Mouse (Mus musculus): ENCODE results near the gene Pex6. TPM values are rescaled to one million over a fixed set of nuclear protein-coding genes. Genes with fewer than 3 reads are reported as not detected.

Pex6 gene
- total and polyA plus RNA-seq, 3 experiments: 13.7 to 31.8 (median 26.5) TPM

DNA sequence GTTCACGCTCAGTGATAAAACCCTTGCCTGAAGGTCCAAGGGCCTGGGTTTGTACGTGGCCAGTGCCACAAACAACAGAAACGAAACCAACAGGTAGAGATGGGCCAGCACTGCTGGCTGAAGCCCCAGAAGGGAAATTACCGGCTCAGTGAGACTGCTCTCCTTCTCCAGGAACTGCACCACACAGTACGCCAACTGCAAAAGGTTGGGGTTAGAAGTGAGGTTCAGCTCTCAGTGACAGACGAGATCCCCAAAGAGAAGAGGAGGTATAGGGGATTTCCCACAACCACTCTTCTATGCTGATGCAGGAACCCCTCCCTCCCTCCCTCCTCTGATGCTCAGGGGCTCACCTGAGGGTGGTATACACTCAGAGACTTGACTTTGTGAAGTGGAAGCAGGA, 25.4 kb upstream of the Pex6 start:
- Histone ChIP-seq H3K9ac (ENCODE audit: insufficient read depth, low read depth) (no peak overlapping the region), H3K9me3 (replicated peaks; ENCODE audit: low read length) (no peaks in the 10 kb centered on the region), H3K79me2 (replicated peaks; ENCODE audit: control insufficient read depth, extremely low read depth, insufficient read depth, poor library complexity, severe bottlenecking) (no peaks in the 10 kb centered on the region), H3K27ac (ENCODE audit: insufficient read depth, low read depth) (no peak overlapping the region), H3K36me3 (replicated peaks in 1 of 2; ENCODE audit: control insufficient read depth in 1 of 2, insufficient read depth in 1 of 2, low read length in 1 of 2) (peaks cover 49 to 82% of the 10 kb centered on the region in 2 experiments), H3K4me2 (ENCODE audit: insufficient read depth, low read depth, poor library complexity, severe bottlenecking) (no peak overlapping the region), H3K4me1 (ENCODE audit: control insufficient read depth in 1 of 2, insufficient read depth in 2 of 2) (peaks cover 3 to 9% of the 10 kb centered on the region in 2 experiments; a peak in 3 of 4 replicates), H3K4me3 (replicated peaks in 1 of 3; ENCODE audit: low read depth in 2 of 3, low read length in 2 of 3, poor library complexity in 1 of 3) (no peak overlapping the region), H3K27me3 (replicated peaks) (no peaks in the 10 kb centered on the region)
- dilution Hi-C loops (cut with MboI; ENCODE audit: extremely low pct_ligation_motif_present, extremely low pct_unique_long_range_greater_than_20kb, low sequenced_read_pairs): no loop called here
- in situ Hi-C loops (cut with MboI; ENCODE audit: low pct_ligation_motif_present, low pct_unique_long_range_greater_than_20kb, low sequenced_read_pairs): no loop called here
- no peak for DNase-seq (ENCODE audit: extremely low read depth)
- TF ChIP-seq BHLHE40 (IDR thresholded peaks at IDR 0.05; ENCODE audit: low read depth, low read length): no peak
- no peak for TF ChIP-seq HCFC1 (IDR thresholded peaks at IDR 0.05; ENCODE audit: low read depth, low read length)
- TF ChIP-seq NRF1 (IDR thresholded peaks at IDR 0.05; ENCODE audit: low read depth, low read length): no peak
- no peak for TF ChIP-seq MAZ (IDR thresholded peaks at IDR 0.05; ENCODE audit: low read depth, low read length)
- no peak for TF ChIP-seq ZKSCAN1 (IDR thresholded peaks at IDR 0.05; ENCODE audit: borderline replicate concordance, low read depth, low read length)
- no peak for TF ChIP-seq RCOR1 (conservative IDR thresholded peaks at IDR 0.05; ENCODE audit: low read depth, low read length)
- no peak for TF ChIP-seq CTCF (conservative IDR thresholded peaks at IDR 0.05 in 1 of 2, IDR thresholded peaks at IDR 0.05 in 1 of 2; ENCODE audit: low read depth in 2 of 2, low read length in 2 of 2)
- no peak for TF ChIP-seq MYC (IDR thresholded peaks at IDR 0.05; ENCODE audit: low read depth, low read length)
- no peak for TF ChIP-seq SIN3A (IDR thresholded peaks at IDR 0.05; ENCODE audit: low read length)
- no peak for TF ChIP-seq SMC3 (IDR thresholded peaks at IDR 0.05; ENCODE audit: low read depth, low read length)
- TF ChIP-seq GABPA (IDR thresholded peaks at IDR 0.05; ENCODE audit: insufficient replicate concordance, low read depth, low read length): no peak
- TF ChIP-seq ZMIZ1 (IDR thresholded peaks at IDR 0.05; ENCODE audit: low read depth, low read length): no peak
- TF ChIP-seq EP300 (IDR thresholded peaks at IDR 0.05; ENCODE audit: low read length): no peak

- in situ Hi-C loops (cut with MboI; ENCODE audit: low pct_ligation_motif_present, low pct_unique_long_range_greater_than_20kb, low sequenced_read_pairs): no loop called here
- H3K9ac ChIP-seq (ENCODE audit: insufficient read depth, low read depth): no peak overlapping the region
- no peak overlapping the region for H3K27ac ChIP-seq (ENCODE audit: insufficient read depth, low read depth)
- no peaks in the 10 kb centered on the region; the same call in 1 of the 2 replicates for H3K79me2 ChIP-seq (replicated peaks; ENCODE audit: control insufficient read depth, extremely low read depth, insufficient read depth, poor library complexity, severe bottlenecking)
- no peaks in the 10 kb centered on the region for H3K27me3 ChIP-seq (replicated peaks)
- TF ChIP-seq MAZ (IDR thresholded peaks at IDR 0.05; ENCODE audit: low read depth, low read length) (no peak), ZNF384 (IDR thresholded peaks at IDR 0.05; ENCODE audit: low read depth, low read length) (no peak), MAX (IDR thresholded peaks at IDR 0.05; ENCODE audit: low read length) (no peak), ZKSCAN1 (IDR thresholded peaks at IDR 0.05; ENCODE audit: borderline replicate concordance, low read depth, low read length) (no peak), ZC3H11A (IDR thresholded peaks at IDR 0.05; ENCODE audit: low read depth, low read length) (no peak), MYC (IDR thresholded peaks at IDR 0.05; ENCODE audit: low read depth, low read length) (no peak), TBP (conservative IDR thresholded peaks at IDR 0.05; ENCODE audit: low read depth, low read length) (no peak), PAX5 (IDR thresholded peaks at IDR 0.05; ENCODE audit: low read length) (no peak), USF1 (IDR thresholded peaks at IDR 0.05; ENCODE audit: low read depth, low read length) (no peak), NRF1 (IDR thresholded peaks at IDR 0.05; ENCODE audit: low read depth, low read length) (no peak), SIN3A (IDR thresholded peaks at IDR 0.05; ENCODE audit: low read length) (no peak), RAD21 (IDR thresholded peaks at IDR 0.05; ENCODE audit: low read depth, low read length) (no peak), MXI1 (IDR thresholded peaks at IDR 0.05; ENCODE audit: low read depth, low read length) (no peak), HCFC1 (IDR thresholded peaks at IDR 0.05; ENCODE audit: low read depth, low read length) (no peak), UBTF (IDR thresholded peaks at IDR 0.05; ENCODE audit: low read depth, low read length) (no peak), E2F4 (IDR thresholded peaks at IDR 0.05; ENCODE audit: insufficient replicate concordance, low read depth, low read length) (no peak), POLR2AphosphoS2 (IDR thresholded peaks at IDR 0.05; ENCODE audit: low read depth, low read length) (no peak), MEF2A (IDR thresholded peaks at IDR 0.05; ENCODE audit: borderline replicate concordance, low read depth, low read length) (no peak), IRF4 (IDR thresholded peaks at IDR 0.05; ENCODE audit: low read depth, low read length) (no peak)
- H3K4me1 ChIP-seq (ENCODE audit: control insufficient read depth in 1 of 2, insufficient read depth in 2 of 2): no peaks in the 10 kb centered on the region
- no peak overlapping the region for H3K4me3 ChIP-seq (replicated peaks in 1 of 3; ENCODE audit: low read depth in 2 of 3, low read length in 2 of 3, poor library complexity in 1 of 3)
- DNase-seq (ENCODE audit: extremely low read depth): no peak
- no peak overlapping the region for H3K4me2 ChIP-seq (ENCODE audit: insufficient read depth, low read depth, poor library complexity, severe bottlenecking)
- no peaks in the 10 kb centered on the region for H3K9me3 ChIP-seq (replicated peaks; ENCODE audit: low read length)
- dilution Hi-C loops (cut with MboI; ENCODE audit: extremely low pct_ligation_motif_present, extremely low pct_unique_long_range_greater_than_20kb, low sequenced_read_pairs): no loop called here
- H3K36me3 ChIP-seq (replicated peaks in 1 of 2; ENCODE audit: control insufficient read depth in 1 of 2, insufficient read depth in 1 of 2, low read length in 1 of 2): peaks cover 24 to 76% of the 10 kb centered on the region in 2 experiments
These were observed 20.6 kb upstream of the Pex6 start for GRCm38 (mm10) chr17:46690665-46691064.

Data from CH12.LX (cell line).